Mouse (Mus musculus): Measurements from ENCODE around the gene Gstm7. TPM values are rescaled to one million over a fixed set of nuclear protein-coding genes. Genes with fewer than 3 reads are reported as not detected.
A peak's percentile ranks its signal among the peaks of the same experiment; 100 is the strongest.
"Not testable (repeated sequence)": the region's sequence is repeated elsewhere in the genome, so short reads cannot be mapped to it uniquely, and the experiment has no call there.

Gene Gstm7
- 10 to 100 TPM in 1 of 2 experiments, 1 to 10 TPM in 1; 9.5 to 25.7 TPM for total RNA-seq (2021)
- long read RNA-seq, experiment 1, transcript Gstm7-201 (8 exons, 1,377 nt), result major isoform, 13 of 15 reads
- long read RNA-seq, experiment 1, partial matches to known transcripts, result 0 of 15 reads
- long read RNA-seq, experiment 1, other reads (novel, unspliced or antisense), result 0 of 15 reads
- long read RNA-seq, experiment 2, transcript Gstm7-201 (8 exons, 1,377 nt), result major isoform, 24 of 33 reads
- long read RNA-seq, experiment 2, partial matches to known transcripts, result 2 of 33 reads
- long read RNA-seq, experiment 2, other reads (novel, unspliced or antisense), result 5 of 33 reads

- intact Hi-C loops (cut with DNase I), result loop anchor here (5.0 kb wide), 2 partner anchors 116 to 216 kb away; partner anchors contain the start of gene Gnai3
- H3K27ac ChIP-seq, result peak within 1 kb of the TSS; percentile 80
- TF ChIP-seq CTCF (IDR thresholded peaks at IDR 0.05), result peak; percentile 44
- DNase-seq, result peak; percentile 98
- peak within 1 kb of the TSS; percentile 56 for H3K4me3 ChIP-seq
Measured at GRCm38 (mm10) chr3:107931670-107932069, at the start of gene Gstm7. Gene Gstm7 (minus strand): TSS chr3:107931817.

GRCm38 (mm10) chr3:107981261-107981660 is 49.6 kb upstream of the Gstm7 start:
- DNase-seq, result no peak
- Histone ChIP-seq H3K27ac (peak overlapping the region; percentile 24; the same call in 1 of the 2 replicates), H3K4me3 (no peak overlapping the region)
- intact Hi-C loops (cut with DNase I), result no loop called here
- TF ChIP-seq CTCF (IDR thresholded peaks at IDR 0.05), result no peak

GRCm38 (mm10) chr3:107977691-107978090 is 46.1 kb upstream of the Gstm7 start:
- intact Hi-C loops (cut with DNase I), result no loop called here
- TF ChIP-seq CTCF (IDR thresholded peaks at IDR 0.05), result no peak
- no peak for DNase-seq
- Histone ChIP-seq H3K4me3 (no peak overlapping the region), H3K27ac (no peak overlapping the region)

DNA sequence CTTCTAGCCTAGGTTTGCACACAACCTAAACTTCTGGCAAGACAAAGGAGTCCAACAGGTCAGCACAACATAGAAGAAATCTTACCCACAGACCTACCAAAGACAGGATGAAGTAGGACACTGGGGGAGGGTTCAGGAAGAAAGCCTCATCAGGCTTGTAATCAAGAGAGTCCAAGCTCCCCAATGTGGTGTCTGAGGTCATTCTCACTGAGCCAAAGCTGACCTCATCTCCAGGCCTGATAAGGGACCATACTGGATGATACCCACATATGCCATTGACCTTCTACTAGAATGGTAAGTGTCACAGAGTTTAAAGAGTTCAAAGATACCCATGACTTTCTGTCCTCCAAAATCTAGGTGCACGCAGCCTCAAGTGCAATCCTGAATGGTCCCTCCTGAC is 42.6 kb upstream of the Gstm7 start:
- no peak overlapping the region for H3K4me3 ChIP-seq
- DNase-seq, result no peak
- no peak overlapping the region for H3K27ac ChIP-seq
- no peak for TF ChIP-seq CTCF (IDR thresholded peaks at IDR 0.05)
- intact Hi-C loops (cut with DNase I), result no loop called here

DNA sequence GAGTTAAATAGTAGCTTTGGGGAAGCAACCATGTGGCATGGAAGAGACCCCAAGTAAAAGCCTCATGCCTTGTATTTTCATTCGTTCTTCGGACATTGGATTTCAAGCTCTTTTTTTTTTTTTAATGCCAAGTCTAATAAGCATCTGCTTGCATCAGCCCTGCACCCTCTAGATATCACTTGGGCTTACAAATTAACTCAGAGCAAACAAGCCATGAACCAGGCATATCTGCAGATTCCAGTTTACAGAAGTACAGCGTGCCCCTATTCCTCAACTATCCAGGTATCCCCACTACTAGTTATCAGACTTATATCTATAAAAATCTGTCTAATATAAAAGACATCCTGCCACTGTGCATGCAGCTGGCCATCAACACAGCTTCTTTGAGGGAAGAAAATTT is 40.5 kb upstream of the Gstm7 start:
- no peak overlapping the region for H3K27ac ChIP-seq
- DNase-seq, result no peak
- H3K4me3 ChIP-seq, result no peak overlapping the region
- intact Hi-C loops (cut with DNase I), result no loop called here
- no peak for TF ChIP-seq CTCF (IDR thresholded peaks at IDR 0.05)

- DNase-seq, result not testable (repeated sequence)
Measured at GRCm38 (mm10) chr3:107971101-107971500, 39.5 kb upstream of the Gstm7 start.

DNA sequence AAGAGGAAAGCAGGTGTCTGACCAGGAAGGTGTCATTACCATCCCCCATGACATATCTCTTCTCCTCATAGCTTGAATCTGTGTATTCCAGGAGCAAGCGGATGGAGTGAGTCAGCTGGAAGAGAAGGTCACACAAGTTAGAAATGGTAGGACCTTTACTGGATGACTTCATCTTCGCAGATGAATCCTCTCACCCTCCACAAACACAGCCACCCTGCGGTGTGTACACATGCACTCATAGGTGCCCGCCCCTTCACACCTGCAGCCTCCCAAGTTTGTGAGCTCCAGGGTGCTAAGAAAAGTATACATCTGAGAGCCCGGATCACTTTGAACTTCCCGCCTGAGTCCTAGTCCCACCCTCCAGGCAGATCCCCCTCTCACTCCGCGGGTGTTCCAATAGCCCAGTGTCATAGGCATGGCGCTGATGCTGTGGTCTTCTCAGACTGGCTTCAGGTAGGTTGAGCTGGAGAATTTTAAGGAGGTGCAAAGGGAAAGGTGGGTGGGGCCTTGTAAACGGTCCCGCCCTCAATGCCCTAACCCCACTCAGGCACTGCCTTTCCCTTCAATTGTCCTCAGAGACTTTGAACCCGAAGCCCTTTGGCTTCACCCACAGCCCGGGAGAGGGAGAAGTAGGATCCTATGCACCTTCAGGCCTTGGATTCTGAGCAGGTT is 37.2 kb upstream of the Gstm7 start, which contains the start of gene Gstm3:
TSS of gene Gstm3 (minus strand) at position 560 of the 672 bp plus-strand sequence.
- H3K27ac ChIP-seq, result no peak within 1 kb of the TSS
- no peak for TF ChIP-seq CTCF (IDR thresholded peaks at IDR 0.05)
- no peak for DNase-seq
- no peak within 1 kb of the TSS for H3K4me3 ChIP-seq
- intact Hi-C loops (cut with DNase I), result no loop called here

More at GRCm38 (mm10) chr3:107971101-107971500, 39.5 kb upstream of the Gstm7 start:
- intact Hi-C loops (cut with DNase I); H3K27ac ChIP-seq; H3K4me3 ChIP-seq: not testable (repeated sequence)

DNA sequence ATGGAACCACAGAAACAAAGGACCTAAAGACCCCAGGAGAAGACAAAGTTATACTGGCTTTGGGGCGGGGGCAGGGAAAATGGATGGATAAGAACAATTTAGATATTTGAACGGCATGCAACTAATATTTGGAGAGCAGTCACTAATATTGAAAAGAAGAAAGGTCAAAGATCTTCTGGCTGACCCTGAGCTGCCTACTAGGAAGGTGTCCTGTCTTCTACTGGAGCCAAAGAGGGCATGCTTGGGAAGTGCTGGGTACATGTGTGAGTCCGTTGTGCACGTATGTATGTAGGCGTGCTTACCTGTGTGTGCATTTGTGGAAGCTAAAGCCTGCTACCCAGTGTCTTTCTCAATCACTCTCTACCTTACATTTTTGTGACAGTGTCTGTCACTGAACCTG is 35.0 kb upstream of the Gstm7 start:
- TF ChIP-seq CTCF (IDR thresholded peaks at IDR 0.05), result no peak

DNA sequence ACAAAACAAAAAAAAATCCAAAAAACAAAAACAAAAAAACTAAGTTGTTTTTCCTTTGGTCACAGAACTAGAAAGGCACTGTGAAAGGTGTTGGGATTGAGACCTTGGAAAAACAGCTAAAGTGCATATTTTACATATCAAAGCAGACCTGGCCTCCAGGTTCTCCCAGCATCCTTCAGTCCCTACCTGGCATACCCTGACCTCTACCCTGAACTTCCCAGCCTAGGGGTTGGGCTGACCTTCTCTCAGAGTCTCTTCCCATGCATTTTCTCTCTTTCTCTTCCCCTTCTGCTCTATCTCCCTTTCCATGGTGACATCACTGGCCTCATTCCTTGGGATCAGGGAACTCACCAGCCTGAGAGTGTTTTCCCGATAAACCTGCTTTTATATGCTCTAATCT is 34.0 kb upstream of the Gstm7 start:
- intact Hi-C loops (cut with DNase I), result no loop called here
- Histone ChIP-seq H3K4me3 (no peak overlapping the region), H3K27ac (no peak overlapping the region)
- TF ChIP-seq CTCF (IDR thresholded peaks at IDR 0.05), result no peak
- no peak for DNase-seq

More for the DNA sequence above, 35.0 kb upstream of the Gstm7 start:
- no peak overlapping the region for H3K4me3 ChIP-seq
- intact Hi-C loops (cut with DNase I), result no loop called here
- H3K27ac ChIP-seq, result no peak overlapping the region
- DNase-seq, result no peak

GRCm38 (mm10) chr3:107964656-107965308 is 33.2 kb upstream of the Gstm7 start:
- no peak for DNase-seq
- no peak overlapping the region for H3K4me3 ChIP-seq
- intact Hi-C loops (cut with DNase I), result no loop called here
- peak overlapping the region; percentile 49 for H3K27ac ChIP-seq
- no peak for TF ChIP-seq CTCF (IDR thresholded peaks at IDR 0.05)

- no peak for DNase-seq
- no peak for TF ChIP-seq CTCF (IDR thresholded peaks at IDR 0.05)
- no peak overlapping the region for H3K4me3 ChIP-seq
- intact Hi-C loops (cut with DNase I), result no loop called here
- peak overlapping the region; percentile 49 for H3K27ac ChIP-seq
Measured at GRCm38 (mm10) chr3:107964026-107964425, 32.4 kb upstream of the Gstm7 start.

DNA sequence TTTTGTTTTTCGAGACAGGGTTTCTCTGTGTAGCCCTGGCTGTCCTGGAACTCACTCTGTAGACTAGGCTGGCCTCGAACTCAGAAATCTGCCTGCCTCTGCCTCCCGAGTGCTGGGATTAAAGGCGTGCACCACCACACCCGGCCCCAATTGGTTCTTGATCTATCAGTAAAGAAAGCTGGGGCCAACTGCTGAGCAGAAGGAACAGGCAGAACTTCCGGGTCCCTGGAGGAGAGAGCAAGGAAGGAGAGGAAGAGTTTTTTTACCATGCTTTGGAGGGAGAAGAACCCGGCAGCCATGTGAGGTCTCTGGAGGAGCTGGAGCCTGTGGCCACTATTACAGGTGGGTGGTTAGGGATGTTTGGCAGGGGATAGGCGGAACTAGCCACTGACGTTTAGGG is 23.6 kb upstream of the Gstm7 start:
- H3K4me3 ChIP-seq; intact Hi-C loops (cut with DNase I); DNase-seq; H3K27ac ChIP-seq: not testable (repeated sequence)

- TF ChIP-seq CTCF (IDR thresholded peaks at IDR 0.05), result no peak
- no peak overlapping the region for H3K4me3 ChIP-seq
- no peak for DNase-seq
- peak overlapping the region; percentile 39; the same call in 1 of the 2 replicates for H3K27ac ChIP-seq
- intact Hi-C loops (cut with DNase I), result loop anchor here (1.0 to 5.0 kb wide), 3 partner anchors 64 to 193 kb away; partner anchors contain the start of gene Gnai3
Measured at GRCm38 (mm10) chr3:107953906-107954305, 22.3 kb upstream of the Gstm7 start.
